Mouse (Mus musculus) liver, embryonic 14.5 days (tissue): ENCODE results near the gene Klhdc3.

Source experiments
- CTCF ChIP-seq: IDR thresholded peaks from 2 replicates; pipeline ENCODE4 v1.5.1; 2016; ENCODE audit warnings: antibody characterized with exemption, low read depth, control low read depth
- EP300 ChIP-seq: IDR thresholded peaks from 2 replicates; pipeline ENCODE4 v1.6.1; 2016; ENCODE audit warnings: antibody characterized with exemption, low read depth

DNA sequence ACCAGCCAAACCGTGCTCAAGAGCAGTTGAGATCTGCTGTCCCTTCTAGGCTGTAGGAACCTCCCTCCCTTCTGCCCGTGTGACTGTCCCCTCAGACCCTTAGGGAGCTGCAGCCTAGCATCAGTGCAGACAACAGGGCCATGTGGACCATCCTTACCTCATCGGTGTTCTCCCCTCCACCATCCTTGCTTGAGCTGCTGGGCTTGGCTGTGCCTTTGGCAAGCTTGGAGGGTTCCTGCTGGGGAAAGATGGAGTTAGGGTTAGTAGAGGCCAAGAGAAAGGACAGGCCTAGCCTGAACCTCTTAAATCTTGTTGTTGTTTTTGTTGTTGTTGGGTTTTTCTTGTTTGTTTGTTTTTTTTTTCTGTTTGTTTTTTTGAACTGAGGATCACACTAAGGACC is 19.2 kb upstream of the Klhdc3 start:
- TF ChIP-seq EP300 (no peak), CTCF (no peak)
